Mouse (Mus musculus) heart, embryonic 14.5 days (tissue): ENCODE measurements around the gene Angptl1. TPM values are rescaled to one million over a fixed set of nuclear protein-coding genes. Genes with fewer than 3 reads are reported as not detected.

ENCODE experiments used
- ATAC-seq: fragments of 200-750 bp; cut with Nextera tagmentation; 2 replicates; pipeline ENCODE4 v1.8.0; 2017; ENCODE audit warnings: low read depth, moderate TSS enrichment; ENCODE audit not compliant: insufficient number of reproducible peaks, insufficient read depth, low FRiP score
- H3K27ac ChIP-seq, 2 experiments: fragments of 200-500 bp in 1 of 2; fragments of 300-500 bp in 1 of 2; sonication (generic) in 1 of 2; replicated peaks in 1 of 2; 2 replicates each; pipeline ENCODE4 v1.5.1; 2012 to 2014; ENCODE audit warnings: low read depth in 2 of 2, low read length in 2 of 2, control low read depth in 1 of 2, mild to moderate bottlenecking in 1 of 2, mixed read lengths in 1 of 2; ENCODE audit not compliant: control insufficient read depth in 1 of 2, insufficient read depth in 1 of 2
- H3K27me3 ChIP-seq: fragments of 300-500 bp; sonication (generic); 2 replicates; pipeline ENCODE4 v1.6.1; 2014; ENCODE audit warnings: mild to moderate bottlenecking, low read length, control low read depth; ENCODE audit not compliant: control insufficient read depth, insufficient read depth
- H3K36me3 ChIP-seq: fragments of 300-500 bp; sonication (generic); 2 replicates; pipeline ENCODE4 v1.6.1; 2014; ENCODE audit warnings: mild to moderate bottlenecking, control low read depth, low read length, mixed read lengths; ENCODE audit not compliant: control insufficient read depth, insufficient read depth
- H3K4me1 ChIP-seq, 2 experiments: fragments of 200-500 bp in 1 of 2; fragments of 300-500 bp in 1 of 2; sonication (generic) in 1 of 2; 2 replicates each; pipeline ENCODE4 v1.6.1; 2012 to 2014; ENCODE audit warnings: low read length in 2 of 2, control low read depth in 1 of 2, mixed read lengths in 1 of 2; ENCODE audit not compliant: control insufficient read depth in 2 of 2, insufficient read depth in 2 of 2
- H3K4me2 ChIP-seq: fragments of 300-500 bp; sonication (generic); 2 replicates; pipeline ENCODE4 v1.6.1; 2014; ENCODE audit warnings: mild to moderate bottlenecking, low read length
- H3K4me3 ChIP-seq, 2 experiments: fragments of 200-500 bp in 1 of 2; fragments of 300-500 bp in 1 of 2; sonication (generic) in 1 of 2; 2 replicates each; pipeline ENCODE4 v1.5.1; 2012 to 2014; ENCODE audit warnings: low read length in 2 of 2, mild to moderate bottlenecking in 2 of 2, control low read depth in 1 of 2, low read depth in 1 of 2, moderate library complexity in 1 of 2; ENCODE audit not compliant: control insufficient read depth in 1 of 2, insufficient read depth in 1 of 2
- H3K9ac ChIP-seq: fragments of 300-500 bp; sonication (generic); 2 replicates; pipeline ENCODE4 v1.6.1; 2014; ENCODE audit warnings: mild to moderate bottlenecking, low read length
- H3K9me3 ChIP-seq: fragments of 300-500 bp; sonication (generic); 2 replicates; pipeline ENCODE4 v1.6.1; 2016; ENCODE audit warnings: low read length, control low read depth; ENCODE audit not compliant: control insufficient read depth
- WGBS: fragments of 180-500 bp; shearing (Covaris S2); extraction: QIAGEN DNeasy Blood & Tissue Kit; methylation state at CpG from one replicate; pipeline ENCODE4 v1.1.7; 2014; 5-methylcytosine and 5-hydroxymethylcytosine counted together
- polyA plus RNA-seq: library from polyadenylated mRNA; unstranded; fragments of >200 nt; fragmentation: Nextera tagmentation; extraction: Ambion mirVana; gene quantifications from 2 replicates; pipeline ENCODE4 v1.2.1, GENCODE M21; 2014

The Angptl1 gene
- polyA plus RNA-seq, 1 experiment from 2014 or later, result 4.2 TPM

GRCm38 (mm10) chr1:156903899-156904298 lies 65.5 kb downstream of the Angptl1 start:
- peaks cover 34% of the 10 kb centered on the region for H3K36me3 ChIP-seq

GRCm38 (mm10) chr1:156905660-156906059 lies 67.3 kb downstream of the Angptl1 start:
- no peak for ATAC-seq
- no peak overlapping the region for H3K27ac ChIP-seq
- H3K9ac ChIP-seq, result no peak overlapping the region
- 78% methylated on average over 2 of the region's 2 CpGs for WGBS
- peaks cover 26% of the 10 kb centered on the region for H3K36me3 ChIP-seq
- no peaks in the 10 kb centered on the region for H3K4me1 ChIP-seq
- no peak overlapping the region for H3K4me3 ChIP-seq
- H3K27me3 ChIP-seq, result no peaks in the 10 kb centered on the region
- H3K9me3 ChIP-seq, result no peaks in the 10 kb centered on the region
- no peak overlapping the region for H3K4me2 ChIP-seq

More at GRCm38 (mm10) chr1:156903899-156904298, 65.5 kb downstream of the Angptl1 start:
- 94% methylated on average over 3 of the region's 3 CpGs for WGBS
- no peaks in the 10 kb centered on the region for H3K9me3 ChIP-seq
- H3K4me1 ChIP-seq, result no peaks in the 10 kb centered on the region
- no peak overlapping the region for H3K27ac ChIP-seq
- no peaks in the 10 kb centered on the region for H3K27me3 ChIP-seq
- ATAC-seq, result no peak
- H3K4me3 ChIP-seq, result no peak overlapping the region
- no peak overlapping the region for H3K9ac ChIP-seq
- no peak overlapping the region for H3K4me2 ChIP-seq

- WGBS, result 92% methylated on average over 4 of the region's 4 CpGs
- no peak for ATAC-seq
These were observed 70.9 kb downstream of the Angptl1 start for GRCm38 (mm10) chr1:156909265-156909664.

GRCm38 (mm10) chr1:156909866-156910265 lies 71.5 kb downstream of the Angptl1 start:
- ATAC-seq, result no peak
- no peak overlapping the region for H3K27ac ChIP-seq
- H3K27me3 ChIP-seq, result no peaks in the 10 kb centered on the region
- H3K9me3 ChIP-seq, result no peaks in the 10 kb centered on the region
- peaks cover 23% of the 10 kb centered on the region for H3K36me3 ChIP-seq
- H3K4me2 ChIP-seq, result no peak overlapping the region
- H3K4me3 ChIP-seq, result no peak overlapping the region
- H3K4me1 ChIP-seq, result no peaks in the 10 kb centered on the region
- no peak overlapping the region for H3K9ac ChIP-seq

More at GRCm38 (mm10) chr1:156909265-156909664, 70.9 kb downstream of the Angptl1 start:
- Histone ChIP-seq H3K27ac (no peak overlapping the region), H3K4me3 (no peak overlapping the region), H3K9me3 (no peaks in the 10 kb centered on the region), H3K4me1 (no peaks in the 10 kb centered on the region), H3K27me3 (no peaks in the 10 kb centered on the region), H3K9ac (no peak overlapping the region), H3K4me2 (no peak overlapping the region), H3K36me3 (peaks cover 23% of the 10 kb centered on the region)

Other genes with a start within 250 kb of the Angptl1 start
- 6.8 and 8.4 TPM in 2 replicates for gene Tor3a, start 164.2 kb upstream of the Angptl1 start, polyA plus RNA-seq
- gene Fam20b, start 119.5 kb upstream of the Angptl1 start, polyA plus RNA-seq, result 28.1 TPM in 2 replicates
- 60.2 and 63.5 TPM in 2 replicates for gene Ralgps2, start 101.1 kb downstream of the Angptl1 start, polyA plus RNA-seq